Mouse (Mus musculus) spleen, adult 2 months (tissue): ENCODE results near the gene Ednrb.

ENCODE experiments used
- CTCF ChIP-seq: fragments of 200-500 bp; IDR thresholded peaks from 2 replicates; pipeline ENCODE4 v1.5.1; 2011; ENCODE audit warnings: mild to moderate bottlenecking, inconsistent platforms; ENCODE audit not compliant: insufficient read depth, insufficient read length, insufficient replicate concordance; ENCODE audit errors: extremely low read depth
- POLR2A ChIP-seq: fragments of 200-500 bp; IDR thresholded peaks from 2 replicates; pipeline ENCODE4 v1.6.1; 2011; ENCODE audit warnings: low read depth, low read length, inconsistent platforms

DNA sequence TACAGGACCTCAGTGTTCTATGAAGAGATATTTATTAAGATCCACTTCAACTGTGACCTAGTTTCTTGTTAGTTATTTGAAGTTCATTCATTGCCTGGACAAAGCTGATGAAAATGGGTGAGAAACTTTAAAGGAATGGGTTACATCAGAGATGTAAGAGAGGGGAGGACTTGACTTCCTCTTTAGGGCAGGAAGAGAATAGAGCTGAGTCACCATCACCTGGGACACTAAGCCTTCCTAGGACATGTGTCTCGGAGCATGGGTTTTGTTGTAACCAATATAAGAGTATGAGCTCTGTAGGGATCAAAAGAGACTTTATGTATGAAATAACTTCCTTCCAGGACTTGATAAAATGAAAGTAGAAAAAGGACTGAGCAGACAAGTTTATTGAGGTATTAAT lies 48.6 kb downstream of the Ednrb start:
- TF ChIP-seq CTCF = no peak
- TF ChIP-seq POLR2A = no peak
